Mouse (Mus musculus) megakaryocyte, embryonic 14.5 days (primary cell): ENCODE data around the gene Mettl13. TPM values are rescaled to one million over a fixed set of nuclear protein-coding genes. Genes with fewer than 3 reads are reported as not detected.

Experiments used
- H3K27me3 ChIP-seq: replicated peaks from 2 replicates; pipeline ENCODE3; 2012; ENCODE audit warnings: inconsistent platforms
- H3K36me3 ChIP-seq: replicated peaks from 2 replicates; pipeline ENCODE3; 2012; ENCODE audit warnings: low read length, inconsistent platforms, mixed read lengths
- H3K4me1 ChIP-seq: 2 replicates; pipeline ENCODE4 v1.6.1; 2012; ENCODE audit warnings: inconsistent platforms
- H3K4me3 ChIP-seq: replicated peaks from 2 replicates; pipeline ENCODE3; 2012; ENCODE audit warnings: moderate library complexity, mild to moderate bottlenecking, inconsistent platforms
- H3K9me3 ChIP-seq: 2 replicates; pipeline ENCODE4 v1.6.1; 2012; ENCODE audit warnings: inconsistent platforms
- FLI1 ChIP-seq: IDR thresholded peaks from 2 replicates; pipeline ENCODE4 v1.6.1; 2012; ENCODE audit warnings: low read length, inconsistent platforms, mixed read lengths
- GATA1 ChIP-seq: IDR thresholded peaks from 3 replicates; pipeline ENCODE4 v1.6.1; 2012; ENCODE audit warnings: mixed read lengths, low read length, inconsistent platforms, borderline replicate concordance
- polyA plus RNA-seq: library from polyadenylated mRNA; stranded (reverse); fragments of >175 nt; gene quantifications from 2 replicates; pipeline ENCODE4 v1.2.3, GENCODE M21; 2012; ENCODE audit warnings: low replicate concordance; ENCODE audit not compliant: insufficient read depth

Mettl13 gene
- polyA plus RNA-seq, 1 experiment, result 2.8 TPM

- Histone ChIP-seq H3K4me1 (peaks cover 34% of the 10 kb centered on the region), H3K9me3 (no peaks in the 10 kb centered on the region), H3K27me3 (peaks cover 4% of the 10 kb centered on the region), H3K36me3 (peaks cover 14% of the 10 kb centered on the region), H3K4me3 (peak within 1 kb of the TSS; percentile 96)
- TF ChIP-seq GATA1, result no peak
- TF ChIP-seq FLI1, result no peak
Measured at GRCm38 (mm10) chr1:162570260-162570748, 22.0 kb upstream of the Mettl13 start, which contains the start of gene Vamp4. Gene Vamp4, plus strand, starts transcription at chr1:162570515.

GRCm38 (mm10) chr1:162567351-162567750, 19.0 kb upstream of the Mettl13 start:
- Histone ChIP-seq H3K4me1 (peaks cover 40% of the 10 kb centered on the region), H3K9me3 (no peaks in the 10 kb centered on the region), H3K27me3 (peaks cover 6% of the 10 kb centered on the region), H3K36me3 (no peaks in the 10 kb centered on the region), H3K4me3 (no peak overlapping the region)
- TF ChIP-seq GATA1 (no peak), FLI1 (no peak)

GRCm38 (mm10) chr1:162564992-162565391, 16.6 kb upstream of the Mettl13 start:
- TF ChIP-seq GATA1, result no peak
- TF ChIP-seq FLI1, result no peak
- H3K27me3 ChIP-seq, result peaks cover 14% of the 10 kb centered on the region
- H3K4me3 ChIP-seq, result no peak overlapping the region
- H3K36me3 ChIP-seq, result no peaks in the 10 kb centered on the region
- H3K4me1 ChIP-seq, result peaks cover 33% of the 10 kb centered on the region
- H3K9me3 ChIP-seq, result 0 out of 2 replicates have a peak, but pooled peaks cover 4% of the 10 kb centered on the region

GRCm38 (mm10) chr1:162563236-162563635, 14.9 kb upstream of the Mettl13 start:
- peaks cover 22% of the 10 kb centered on the region for H3K4me1 ChIP-seq
- TF ChIP-seq GATA1 (no peak), FLI1 (no peak)
- peaks cover 16% of the 10 kb centered on the region for H3K27me3 ChIP-seq
- H3K9me3 ChIP-seq, result 0 out of 2 replicates have a peak, but pooled peaks cover 4% of the 10 kb centered on the region
- no peaks in the 10 kb centered on the region for H3K36me3 ChIP-seq
- H3K4me3 ChIP-seq, result no peak overlapping the region

- Histone ChIP-seq H3K36me3 (no peaks in the 10 kb centered on the region), H3K9me3 (no peaks in the 10 kb centered on the region), H3K4me1 (peaks cover 2% of the 10 kb centered on the region; the same call in 1 of the 2 replicates), H3K4me3 (no peak overlapping the region), H3K27me3 (peaks cover 7% of the 10 kb centered on the region)
- TF ChIP-seq FLI1 (no peak), GATA1 (no peak)
Measured at GRCm38 (mm10) chr1:162554193-162554592, 5.8 kb upstream of the Mettl13 start.

- H3K27me3 ChIP-seq, result peaks cover 7% of the 10 kb centered on the region
- TF ChIP-seq FLI1, result no peak
- TF ChIP-seq GATA1, result no peak
- H3K9me3 ChIP-seq, result no peaks in the 10 kb centered on the region
- no peak overlapping the region for H3K4me3 ChIP-seq
- peaks cover 9% of the 10 kb centered on the region for H3K4me1 ChIP-seq
- no peaks in the 10 kb centered on the region for H3K36me3 ChIP-seq
Measured at GRCm38 (mm10) chr1:162552956-162553355, 4.6 kb upstream of the Mettl13 start.

- Histone ChIP-seq H3K27me3 (peaks cover 2% of the 10 kb centered on the region), H3K9me3 (no peaks in the 10 kb centered on the region), H3K4me1 (peaks cover 40% of the 10 kb centered on the region), H3K36me3 (peaks cover 17% of the 10 kb centered on the region), H3K4me3 (no peak overlapping the region)
- TF ChIP-seq FLI1, result no peak
- TF ChIP-seq GATA1, result no peak
Measured at GRCm38 (mm10) chr1:162549615-162550283, 1.4 kb upstream of the Mettl13 start.

GRCm38 (mm10) chr1:162548917-162549613, 714 bp upstream of the Mettl13 start:
- H3K9me3 ChIP-seq, result no peaks in the 10 kb centered on the region
- peaks cover 43% of the 10 kb centered on the region for H3K4me1 ChIP-seq
- H3K36me3 ChIP-seq, result peaks cover 24% of the 10 kb centered on the region
- peak overlapping the region; percentile 97 for H3K4me3 ChIP-seq
- TF ChIP-seq FLI1 (no peak), GATA1 (no peak)
- H3K27me3 ChIP-seq, result no peaks in the 10 kb centered on the region

- no peaks in the 10 kb centered on the region for H3K27me3 ChIP-seq
- peak overlapping the region; percentile 97 for H3K4me3 ChIP-seq
- no peaks in the 10 kb centered on the region for H3K9me3 ChIP-seq
- peaks cover 45% of the 10 kb centered on the region for H3K4me1 ChIP-seq
- TF ChIP-seq FLI1 (no peak), GATA1 (no peak)
- peaks cover 35% of the 10 kb centered on the region for H3K36me3 ChIP-seq
Measured at GRCm38 (mm10) chr1:162547607-162548006, 744 bp downstream of the Mettl13 start.

- Histone ChIP-seq H3K9me3 (no peaks in the 10 kb centered on the region), H3K36me3 (peaks cover 78% of the 10 kb centered on the region), H3K4me1 (peaks cover 37% of the 10 kb centered on the region), H3K27me3 (no peaks in the 10 kb centered on the region), H3K4me3 (no peak overlapping the region)
- no peak for TF ChIP-seq GATA1
- no peak for TF ChIP-seq FLI1
Measured at GRCm38 (mm10) chr1:162543231-162543630, 5.1 kb downstream of the Mettl13 start.
